Mouse (Mus musculus): Measurements from ENCODE around the gene Brip1. TPM values are rescaled to one million over a fixed set of nuclear protein-coding genes. Genes with fewer than 3 reads are reported as not detected.
"Not testable (repeated sequence)": the region's sequence is repeated elsewhere in the genome, so short reads cannot be mapped to it uniquely, and the experiment has no call there.

The Brip1 gene
- polyA plus RNA-seq, 1 experiment from 2014 or later = 0.60 TPM

- Histone ChIP-seq H3K27me3 (replicated peaks) (no peaks in the 10 kb centered on the region), H3K4me1 (peaks cover 15% of the 10 kb centered on the region), H3K9ac (replicated peaks) (no peak overlapping the region), H3K36me3 (peaks cover 7% of the 10 kb centered on the region), H3K9me3 (replicated peaks) (no peaks in the 10 kb centered on the region), H3K27ac (replicated peaks) (no peak overlapping the region), H3K4me2 (no peak overlapping the region), H3K4me3 (replicated peaks) (no peak overlapping the region)
- 63% methylated on average over 4 of the region's 4 CpGs for WGBS
- ATAC-seq (ENCODE audit: low FRiP score) = no peak
These were observed 1.3 kb downstream of the Brip1 start for GRCm38 (mm10) chr11:86199733-86200132.

GRCm38 (mm10) chr11:86185224-86185623 lies 15.8 kb downstream of the Brip1 start:
- not testable (repeated sequence) for H3K27ac ChIP-seq (replicated peaks); ATAC-seq (ENCODE audit: low FRiP score); H3K27me3 ChIP-seq (replicated peaks); H3K4me1 ChIP-seq; H3K9ac ChIP-seq (replicated peaks); H3K9me3 ChIP-seq (replicated peaks); H3K36me3 ChIP-seq; H3K4me2 ChIP-seq; H3K4me3 ChIP-seq (replicated peaks)
- WGBS = 87% methylated on average over 7 of the region's 7 CpGs

GRCm38 (mm10) chr11:86175833-86176232 lies 25.2 kb downstream of the Brip1 start:
- H3K9ac ChIP-seq (replicated peaks) = no peak overlapping the region
- WGBS = 80% methylated on average over 3 of the region's 3 CpGs
- no peaks in the 10 kb centered on the region for H3K4me1 ChIP-seq
- H3K4me2 ChIP-seq = no peak overlapping the region
- H3K9me3 ChIP-seq (replicated peaks) = no peaks in the 10 kb centered on the region
- ATAC-seq (ENCODE audit: low FRiP score) = no peak
- no peaks in the 10 kb centered on the region for H3K36me3 ChIP-seq
- no peak overlapping the region for H3K4me3 ChIP-seq (replicated peaks)
- H3K27me3 ChIP-seq (replicated peaks) = no peaks in the 10 kb centered on the region
- H3K27ac ChIP-seq (replicated peaks) = no peak overlapping the region

GRCm38 (mm10) chr11:86174173-86174572 lies 26.8 kb downstream of the Brip1 start:
- Histone ChIP-seq H3K4me2 (no peak overlapping the region), H3K4me3 (replicated peaks) (no peak overlapping the region), H3K27ac (replicated peaks) (no peak overlapping the region), H3K36me3 (no peaks in the 10 kb centered on the region), H3K9ac (replicated peaks) (no peak overlapping the region), H3K27me3 (replicated peaks) (no peaks in the 10 kb centered on the region), H3K4me1 (no peaks in the 10 kb centered on the region), H3K9me3 (replicated peaks) (no peaks in the 10 kb centered on the region)
- 62% methylated on average over 2 of the region's 2 CpGs for WGBS
- no peak for ATAC-seq (ENCODE audit: low FRiP score)

GRCm38 (mm10) chr11:86170743-86171142 lies 30.2 kb downstream of the Brip1 start:
- no peak overlapping the region for H3K4me3 ChIP-seq (replicated peaks)
- no peaks in the 10 kb centered on the region for H3K27me3 ChIP-seq (replicated peaks)
- no peaks in the 10 kb centered on the region for H3K36me3 ChIP-seq
- H3K4me1 ChIP-seq = no peaks in the 10 kb centered on the region
- no peak overlapping the region for H3K27ac ChIP-seq (replicated peaks)
- 91% methylated on average over 2 of the region's 2 CpGs for WGBS
- no peak overlapping the region for H3K4me2 ChIP-seq
- H3K9me3 ChIP-seq (replicated peaks) = no peaks in the 10 kb centered on the region
- ATAC-seq (ENCODE audit: low FRiP score) = no peak
- no peak overlapping the region for H3K9ac ChIP-seq (replicated peaks)

- no peak overlapping the region for H3K4me2 ChIP-seq
- no peaks in the 10 kb centered on the region for H3K9me3 ChIP-seq (replicated peaks)
- no peak for ATAC-seq (ENCODE audit: low FRiP score)
- no peak overlapping the region for H3K9ac ChIP-seq (replicated peaks)
- no peaks in the 10 kb centered on the region for H3K27me3 ChIP-seq (replicated peaks)
- no peak overlapping the region for H3K27ac ChIP-seq (replicated peaks)
- no peaks in the 10 kb centered on the region for H3K4me1 ChIP-seq
- 79% methylated on average over 2 of the region's 2 CpGs for WGBS
- H3K36me3 ChIP-seq = no peaks in the 10 kb centered on the region
- no peak overlapping the region for H3K4me3 ChIP-seq (replicated peaks)
These were observed 40.7 kb downstream of the Brip1 start for GRCm38 (mm10) chr11:86160251-86160650.

GRCm38 (mm10) chr11:86158950-86159349 lies 42.0 kb downstream of the Brip1 start:
- no peak overlapping the region for H3K27ac ChIP-seq (replicated peaks)
- no peaks in the 10 kb centered on the region for H3K9me3 ChIP-seq (replicated peaks)
- H3K4me3 ChIP-seq (replicated peaks) = no peak overlapping the region
- H3K36me3 ChIP-seq = no peaks in the 10 kb centered on the region
- 56% methylated on average over 2 of the region's 2 CpGs for WGBS
- no peaks in the 10 kb centered on the region for H3K27me3 ChIP-seq (replicated peaks)
- no peak for ATAC-seq (ENCODE audit: low FRiP score)
- H3K4me2 ChIP-seq = no peak overlapping the region
- H3K9ac ChIP-seq (replicated peaks) = no peak overlapping the region
- H3K4me1 ChIP-seq = no peaks in the 10 kb centered on the region

GRCm38 (mm10) chr11:86155638-86156037 lies 45.4 kb downstream of the Brip1 start:
- WGBS = 75% methylated on average over 5 of the region's 5 CpGs
- ATAC-seq (ENCODE audit: low FRiP score) = no peak
- H3K9me3 ChIP-seq (replicated peaks) = no peaks in the 10 kb centered on the region
- H3K4me3 ChIP-seq (replicated peaks) = no peak overlapping the region
- H3K4me1 ChIP-seq = no peaks in the 10 kb centered on the region
- no peak overlapping the region for H3K9ac ChIP-seq (replicated peaks)
- H3K36me3 ChIP-seq = no peaks in the 10 kb centered on the region
- no peak overlapping the region for H3K4me2 ChIP-seq
- H3K27me3 ChIP-seq (replicated peaks) = no peaks in the 10 kb centered on the region
- no peak overlapping the region for H3K27ac ChIP-seq (replicated peaks)

- Histone ChIP-seq H3K9me3 (replicated peaks) (no peaks in the 10 kb centered on the region), H3K27me3 (replicated peaks) (no peaks in the 10 kb centered on the region), H3K36me3 (no peaks in the 10 kb centered on the region), H3K4me2 (no peak overlapping the region), H3K4me1 (no peaks in the 10 kb centered on the region), H3K9ac (replicated peaks) (no peak overlapping the region), H3K4me3 (replicated peaks) (no peak overlapping the region), H3K27ac (replicated peaks) (no peak overlapping the region)
- 86% methylated on average over 3 of the region's 3 CpGs for WGBS
- no peak for ATAC-seq (ENCODE audit: low FRiP score)
These were observed 69.7 kb downstream of the Brip1 start for GRCm38 (mm10) chr11:86131324-86131723.

- no peak overlapping the region for H3K4me2 ChIP-seq
- WGBS = 92% methylated on average over 7 of the region's 7 CpGs
These were observed 83.7 kb downstream of the Brip1 start for GRCm38 (mm10) chr11:86117078-86117869.

GRCm38 (mm10) chr11:86115955-86116354 lies 85.0 kb downstream of the Brip1 start:
- no peaks in the 10 kb centered on the region for H3K36me3 ChIP-seq
- H3K4me1 ChIP-seq = no peaks in the 10 kb centered on the region
- H3K27me3 ChIP-seq (replicated peaks) = no peaks in the 10 kb centered on the region
- no peak overlapping the region for H3K4me3 ChIP-seq (replicated peaks)
- H3K9ac ChIP-seq (replicated peaks) = no peak overlapping the region
- no peaks in the 10 kb centered on the region for H3K9me3 ChIP-seq (replicated peaks)
- H3K27ac ChIP-seq (replicated peaks) = no peak overlapping the region
- no peak for ATAC-seq (ENCODE audit: low FRiP score)
- H3K4me2 ChIP-seq = no peak overlapping the region
- WGBS = 97% methylated on average over 1 of the region's 1 CpGs

More at GRCm38 (mm10) chr11:86117078-86117869, 83.7 kb downstream of the Brip1 start:
- no peak overlapping the region for H3K27ac ChIP-seq (replicated peaks)
- H3K9ac ChIP-seq (replicated peaks) = no peak overlapping the region
- H3K9me3 ChIP-seq (replicated peaks) = no peaks in the 10 kb centered on the region
- H3K4me1 ChIP-seq = no peaks in the 10 kb centered on the region
- no peak overlapping the region for H3K4me3 ChIP-seq (replicated peaks)
- no peaks in the 10 kb centered on the region for H3K36me3 ChIP-seq
- no peak for ATAC-seq (ENCODE audit: low FRiP score)
- no peaks in the 10 kb centered on the region for H3K27me3 ChIP-seq (replicated peaks)

- Histone ChIP-seq H3K4me3 (replicated peaks) (no peak overlapping the region), H3K9ac (replicated peaks) (no peak overlapping the region), H3K4me2 (no peak overlapping the region), H3K9me3 (replicated peaks) (no peaks in the 10 kb centered on the region), H3K4me1 (no peaks in the 10 kb centered on the region), H3K27ac (replicated peaks) (no peak overlapping the region), H3K27me3 (replicated peaks) (no peaks in the 10 kb centered on the region), H3K36me3 (no peaks in the 10 kb centered on the region)
- 96% methylated on average over 4 of the region's 4 CpGs for WGBS
- no peak for ATAC-seq (ENCODE audit: low FRiP score)
These were observed 93.7 kb downstream of the Brip1 start for GRCm38 (mm10) chr11:86107276-86107675.
